Mouse (Mus musculus) limb, embryonic 14.5 days (tissue): Measurements from ENCODE around the gene Cdk15. TPM values are rescaled to one million over a fixed set of nuclear protein-coding genes. Genes with fewer than 3 reads are reported as not detected.

Source experiments
- ATAC-seq: fragments of 200-750 bp; cut with Nextera tagmentation; 2 replicates; pipeline ENCODE4 v1.8.0; 2017; ENCODE audit warnings: low read depth, moderate number of reproducible peaks, moderate TSS enrichment; ENCODE audit not compliant: low FRiP score
- DNase-seq: peaks from one replicate; pipeline ENCODE4 v3.0.0-alpha.2; 2015; ENCODE audit warnings: low spot score
- H3K27ac ChIP-seq: fragments of 300-500 bp; sonication (generic); replicated peaks from 2 replicates; pipeline ENCODE4 v1.5.1; 2014; ENCODE audit warnings: low read depth, mild to moderate bottlenecking, low read length, moderate library complexity, mixed read lengths
- H3K27me3 ChIP-seq: fragments of 300-500 bp; sonication (generic); 2 replicates; pipeline ENCODE4 v1.6.1; 2014; ENCODE audit warnings: low read length, mixed read lengths; ENCODE audit not compliant: control insufficient read depth, insufficient read depth
- H3K36me3 ChIP-seq: fragments of 300-500 bp; sonication (generic); 2 replicates; pipeline ENCODE4 v1.6.1; 2014; ENCODE audit warnings: mild to moderate bottlenecking, low read length, moderate library complexity, mixed read lengths; ENCODE audit not compliant: control insufficient read depth, insufficient read depth
- H3K4me1 ChIP-seq: fragments of 300-500 bp; sonication (generic); 2 replicates; pipeline ENCODE4 v1.6.1; 2014; ENCODE audit warnings: antibody characterized with exemption, low read length, mixed read lengths; ENCODE audit not compliant: control insufficient read depth, insufficient read depth
- H3K4me2 ChIP-seq: fragments of 300-500 bp; sonication (generic); replicated peaks from 2 replicates; pipeline ENCODE4 v1.6.1; 2014; ENCODE audit warnings: low read depth, mild to moderate bottlenecking, low read length, moderate library complexity; ENCODE audit not compliant: severe bottlenecking
- H3K4me3 ChIP-seq: fragments of 300-500 bp; sonication (generic); replicated peaks from 2 replicates; pipeline ENCODE4 v1.5.1; 2014; ENCODE audit warnings: low read length
- H3K9ac ChIP-seq: fragments of 300-500 bp; sonication (generic); 2 replicates; pipeline ENCODE4 v1.6.1; 2014; ENCODE audit warnings: mild to moderate bottlenecking, low read depth, low read length, moderate library complexity; ENCODE audit not compliant: severe bottlenecking
- H3K9me3 ChIP-seq: fragments of 300-500 bp; sonication (generic); 2 replicates; pipeline ENCODE4 v1.6.1; 2016; ENCODE audit warnings: low read length; ENCODE audit not compliant: control insufficient read depth
- POLR2A ChIP-seq: fragments of 200-500 bp; IDR thresholded peaks from 2 replicates; pipeline ENCODE4 v1.8.0; 2012; ENCODE audit warnings: inconsistent platforms, mild to moderate bottlenecking, moderate library complexity, borderline replicate concordance; ENCODE audit not compliant: insufficient read depth, insufficient read length; ENCODE audit errors: extremely low read depth
- WGBS: fragments of 180-500 bp; shearing (Covaris S2); extraction: QIAGEN DNeasy Blood & Tissue Kit; methylation state at CpG from one replicate; pipeline ENCODE4 v1.1.7; 2014; 5-methylcytosine and 5-hydroxymethylcytosine counted together
- polyA plus RNA-seq, 2 experiments: library from polyadenylated mRNA; depleted of rRNA in 1 of 2; stranded (reverse) in 1 of 2; unstranded in 1 of 2; fragments of >200 nt; fragmentation: Nextera tagmentation in 1 of 2; extraction: Ambion mirVana in 1 of 2; gene quantifications; 2 replicates each; pipeline versions ENCODE4 v1.2.1 to v1.2.3; 2012 to 2014

Cdk15 gene
- polyA plus RNA-seq, 2 experiments = 0.34 to 0.48 TPM

- no peak for TF ChIP-seq POLR2A
Measured at GRCm38 (mm10) chr1:59333386-59333759, 76.7 kb downstream of the Cdk15 start.

GRCm38 (mm10) chr1:59333860-59334561, 77.3 kb downstream of the Cdk15 start:
- Histone ChIP-seq H3K27ac (peak overlapping the region; percentile 74), H3K4me2 (no peak overlapping the region; the same call in 1 of the 2 replicates), H3K36me3 (no peaks in the 10 kb centered on the region), H3K9ac (no peak overlapping the region), H3K9me3 (no peaks in the 10 kb centered on the region), H3K27me3 (no peaks in the 10 kb centered on the region), H3K4me3 (no peak overlapping the region), H3K4me1 (peaks cover 36% of the 10 kb centered on the region)
- TF ChIP-seq POLR2A = no peak
- peak; percentile 79 for ATAC-seq
- peak; percentile 61 for DNase-seq
- 16% methylated on average over 10 of the region's 10 CpGs for WGBS

More at GRCm38 (mm10) chr1:59333386-59333759, 76.7 kb downstream of the Cdk15 start:
- no peak for ATAC-seq
- Histone ChIP-seq H3K9ac (no peak overlapping the region), H3K4me2 (no peak overlapping the region), H3K4me3 (no peak overlapping the region), H3K27ac (no peak overlapping the region), H3K4me1 (peaks cover 36% of the 10 kb centered on the region), H3K9me3 (no peaks in the 10 kb centered on the region), H3K36me3 (no peaks in the 10 kb centered on the region), H3K27me3 (no peaks in the 10 kb centered on the region)
- 32% methylated on average over 5 of the region's 5 CpGs for WGBS
- no peak for DNase-seq

- Histone ChIP-seq H3K9ac (no peak overlapping the region), H3K9me3 (no peaks in the 10 kb centered on the region), H3K4me3 (no peak overlapping the region), H3K27me3 (no peaks in the 10 kb centered on the region), H3K27ac (peak overlapping the region; percentile 74; the same call in 1 of the 2 replicates), H3K4me1 (peaks cover 36% of the 10 kb centered on the region), H3K36me3 (no peaks in the 10 kb centered on the region), H3K4me2 (no peak overlapping the region; the same call in 1 of the 2 replicates)
- DNase-seq (peak; percentile 66), ATAC-seq (no peak; the same call in 1 of the 2 replicates)
- no peak for TF ChIP-seq POLR2A
- WGBS = 17% methylated on average over 4 of the region's 4 CpGs
Measured at GRCm38 (mm10) chr1:59334562-59334890, 77.8 kb downstream of the Cdk15 start.

GRCm38 (mm10) chr1:59336256-59336655, 79.5 kb downstream of the Cdk15 start:
- no peak for TF ChIP-seq POLR2A
- Histone ChIP-seq H3K27ac (no peak overlapping the region), H3K4me2 (no peak overlapping the region), H3K27me3 (no peaks in the 10 kb centered on the region), H3K36me3 (no peaks in the 10 kb centered on the region), H3K9ac (no peak overlapping the region), H3K9me3 (no peaks in the 10 kb centered on the region), H3K4me1 (peaks cover 43% of the 10 kb centered on the region), H3K4me3 (no peak overlapping the region)
- 87% methylated on average over 1 of the region's 1 CpGs for WGBS
- DNase-seq (no peak), ATAC-seq (no peak)

GRCm38 (mm10) chr1:59340814-59341588, 84.3 kb downstream of the Cdk15 start:
- ATAC-seq (peak; percentile 55), DNase-seq (no peak)
- peak overlapping the region; percentile 25 for H3K4me2 ChIP-seq
- no peaks in the 10 kb centered on the region for H3K36me3 ChIP-seq
- H3K4me1 ChIP-seq = peaks cover 8% of the 10 kb centered on the region; the same call in 1 of the 2 replicates
- no peak overlapping the region for H3K4me3 ChIP-seq
- no peaks in the 10 kb centered on the region for H3K9me3 ChIP-seq
- H3K9ac ChIP-seq = no peak overlapping the region; the same call in 1 of the 2 replicates
- TF ChIP-seq POLR2A = no peak
- no peaks in the 10 kb centered on the region for H3K27me3 ChIP-seq
- H3K27ac ChIP-seq = no peak overlapping the region
- WGBS = 11% methylated on average over 16 of the region's 16 CpGs
